Mouse (Mus musculus): ENCODE data around the gene Clk2. TPM values are rescaled to one million over a fixed set of nuclear protein-coding genes. Genes with fewer than 3 reads are reported as not detected.
"Not testable (repeated sequence)": the region's sequence is repeated elsewhere in the genome, so short reads cannot be mapped to it uniquely, and the experiment has no call there.

The Clk2 gene
- total RNA-seq, 2 experiments from 2014 or later: 23.3 to 23.6 TPM

GRCm38 (mm10) chr3:89214681-89215411 lies 50.3 kb downstream of the Clk2 start, which contains the start of gene Thbs3:
TSS of gene Thbs3 (plus strand) at chr3:89215180.
- peak; percentile 42 to 56 for DNase-seq
- intact Hi-C loops (cut with DNase I): loop anchor here (2.0 kb wide), 2 partner anchors 50 to 124 kb away; partner anchors contain the start of gene Clk2

GRCm38 (mm10) chr3:89215853-89216252 lies 51.3 kb downstream of the Clk2 start:
- intact Hi-C loops (cut with DNase I): loop anchor here (2.0 kb wide), 4 partner anchors 19 to 125 kb away; partner anchors contain the start of gene Clk2
- DNase-seq: peak; percentile 82 to 87

DNA sequence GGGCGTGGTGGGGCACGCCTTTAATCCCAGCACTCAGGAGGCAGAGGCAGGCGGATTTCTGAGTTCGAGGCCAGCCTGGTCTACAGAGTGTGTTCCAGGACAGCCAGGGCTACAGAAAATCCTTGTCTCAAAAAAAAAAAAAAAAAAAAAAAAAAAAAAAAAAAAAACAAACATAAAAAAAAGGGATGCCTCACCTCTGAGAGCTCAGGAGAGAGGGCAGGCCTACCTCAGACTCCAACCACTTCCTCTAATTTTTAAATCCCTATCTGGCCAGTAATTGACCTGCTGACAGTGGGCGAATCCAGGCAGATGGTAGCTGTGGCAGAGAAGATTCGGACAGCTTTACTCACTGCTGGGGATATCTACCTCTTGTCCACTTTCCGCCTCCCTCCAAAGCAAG lies 51.8 kb downstream of the Clk2 start:
- intact Hi-C loops (cut with DNase I): loop anchor here (2.0 kb wide), 2 partner anchors 20 to 100 kb away; no protein-coding TSS in a partner anchor
- not testable (repeated sequence) for DNase-seq

DNA sequence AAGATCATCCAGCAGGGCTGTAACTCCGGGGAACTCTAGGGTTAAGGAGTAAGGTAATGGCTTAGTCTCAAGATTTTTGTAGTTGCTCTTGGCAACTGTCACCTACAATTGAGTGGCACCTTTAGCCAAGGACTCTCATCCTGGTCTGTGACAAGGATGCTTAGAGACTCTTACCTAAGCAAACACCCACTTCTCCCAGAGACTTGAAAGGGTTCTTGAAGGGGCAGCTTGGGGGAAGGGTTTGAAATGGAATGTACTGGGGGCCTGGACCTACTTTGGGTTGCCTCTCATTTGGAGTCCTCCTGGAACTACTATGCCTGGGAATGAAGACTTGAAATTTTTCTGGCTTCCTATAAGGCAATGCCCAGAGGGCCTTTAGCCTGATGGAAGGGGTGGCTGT lies 53.7 kb downstream of the Clk2 start:
- intact Hi-C loops (cut with DNase I): no loop called here
- no peak for DNase-seq

DNA sequence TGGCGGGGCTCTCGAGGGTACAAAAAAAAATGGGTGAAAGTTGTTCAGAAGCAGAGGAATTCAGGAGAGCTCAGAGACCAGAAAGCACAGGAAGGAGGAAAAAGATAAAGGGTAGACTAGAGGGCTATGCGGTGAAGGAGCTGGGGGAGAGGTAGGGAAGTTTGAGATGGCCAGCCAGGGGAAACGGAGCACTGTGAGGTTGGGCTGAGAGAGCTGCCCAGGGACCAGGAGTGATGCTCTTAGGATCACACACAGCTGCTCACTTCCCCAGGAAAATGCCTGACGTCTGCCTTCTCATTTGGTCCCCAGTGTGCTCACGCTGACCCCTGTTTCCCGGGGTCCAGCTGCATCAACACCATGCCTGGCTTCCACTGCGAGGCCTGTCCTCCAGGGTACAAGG lies 55.0 kb downstream of the Clk2 start:
- intact Hi-C loops (cut with DNase I): no loop called here
- no peak for DNase-seq

GRCm38 (mm10) chr3:89221167-89221566 lies 56.6 kb downstream of the Clk2 start:
- intact Hi-C loops (cut with DNase I): no loop called here
- DNase-seq: no peak

GRCm38 (mm10) chr3:89224796-89225195 lies 60.2 kb downstream of the Clk2 start:
- no peak for DNase-seq
- intact Hi-C loops (cut with DNase I): no loop called here

- DNase-seq: no peak
- intact Hi-C loops (cut with DNase I): no loop called here
These were observed 60.8 kb downstream of the Clk2 start for GRCm38 (mm10) chr3:89225321-89225815.

GRCm38 (mm10) chr3:89225918-89226317 lies 61.3 kb downstream of the Clk2 start:
- intact Hi-C loops (cut with DNase I): no loop called here
- DNase-seq: no peak

GRCm38 (mm10) chr3:89226361-89226760 lies 61.8 kb downstream of the Clk2 start:
- DNase-seq: no peak

More at GRCm38 (mm10) chr3:89226361-89226760, 61.8 kb downstream of the Clk2 start:
- intact Hi-C loops (cut with DNase I): no loop called here

Other genes starting within 250 kb of the Clk2 start
- gene Ash1l, start 214.2 kb upstream of the Clk2 start, total RNA-seq (2021): 10 to 100 TPM; 41.8 to 42.2 TPM
- 100 to 1,000 TPM; 116 to 126 TPM for gene Dap3, start 213.6 kb upstream of the Clk2 start, total RNA-seq (2021)
- gene Rusc1, start 71.5 kb upstream of the Clk2 start, total RNA-seq (2021): 10 to 100 TPM; 16.0 to 17.7 TPM
- gene Gm43738, start 63.7 kb upstream of the Clk2 start, total RNA-seq (2021): not detected
- gene Fdps, start 62.8 kb upstream of the Clk2 start, total RNA-seq (2021): 10 to 100 TPM; 19.7 to 23.5 TPM
- not detected for gene Pklr, start 28.7 kb upstream of the Clk2 start, total RNA-seq (2021)
- under 1 TPM; 0.49 to 0.60 TPM for gene Hcn3, start 4.6 kb upstream of the Clk2 start, total RNA-seq (2021)
- 10 to 100 TPM; 47.2 to 48.7 TPM for gene Scamp3, start 12.7 kb downstream of the Clk2 start, total RNA-seq (2021)
- 1 to 10 TPM; 7.1 to 7.6 TPM for gene Fam189b, start 18.3 kb downstream of the Clk2 start, total RNA-seq (2021)
- 10 to 100 TPM; 22.1 to 23.9 TPM for gene Gba, start 38.1 kb downstream of the Clk2 start, total RNA-seq (2021)
- gene Thbs3, start 50.4 kb downstream of the Clk2 start, total RNA-seq (2021): 10 to 100 TPM; 12.7 to 17.1 TPM
- gene Mtx1, start 62.3 kb downstream of the Clk2 start, total RNA-seq (2021): 10 to 100 TPM; 64.8 to 69.8 TPM
- gene Muc1, start 64.3 kb downstream of the Clk2 start, total RNA-seq (2021): under 1 TPM; 0.22 to 0.98 TPM
- gene Krtcap2, start 81.2 kb downstream of the Clk2 start, total RNA-seq (2021): 10 to 100 TPM; 71.9 to 72.8 TPM
- under 1 TPM; 0.68 to 0.76 TPM for gene Trim46, start 81.5 kb downstream of the Clk2 start, total RNA-seq (2021)
- gene Dpm3, start 94.6 kb downstream of the Clk2 start, total RNA-seq (2021): 10 to 100 TPM; 47.6 to 58.7 TPM
- 10 to 100 TPM; 20.6 to 22.7 TPM for gene Slc50a1, start 105.8 kb downstream of the Clk2 start, total RNA-seq (2021)
- gene Efna1, start 116.3 kb downstream of the Clk2 start, total RNA-seq (2021): 10 to 100 TPM; 32.4 to 34.0 TPM
- not detected for gene Efna3, start 158.2 kb downstream of the Clk2 start, total RNA-seq (2021)
- gene Efna4, start 173.2 kb downstream of the Clk2 start, total RNA-seq (2021): under 1 TPM; 0.49 to 0.74 TPM
- gene Adam15, start 185.2 kb downstream of the Clk2 start, total RNA-seq (2021): 10 to 100 TPM; 80.4 to 100.0 TPM
- not detected for gene Dcst2, start 197.2 kb downstream of the Clk2 start, total RNA-seq (2021)
- under 1 TPM; 0.22 to 0.48 TPM for gene Dcst1, start 200.5 kb downstream of the Clk2 start, total RNA-seq (2021)
- 10 to 100 TPM; 18.4 to 27.3 TPM for gene Zbtb7b, start 230.0 kb downstream of the Clk2 start, total RNA-seq (2021)
- under 1 TPM in 1 of 2 experiments, not detected in 1; 0.98 TPM for gene Lenep, start 238.0 kb downstream of the Clk2 start, total RNA-seq (2021)
- gene Flad1, start 247.1 kb downstream of the Clk2 start, total RNA-seq (2021): 10 to 100 TPM; 44.7 to 46.1 TPM

All from heart, postnatal 14 days (tissue).